Mouse (Mus musculus): ENCODE data around the gene Sox5.

The Sox5 gene

DNA sequence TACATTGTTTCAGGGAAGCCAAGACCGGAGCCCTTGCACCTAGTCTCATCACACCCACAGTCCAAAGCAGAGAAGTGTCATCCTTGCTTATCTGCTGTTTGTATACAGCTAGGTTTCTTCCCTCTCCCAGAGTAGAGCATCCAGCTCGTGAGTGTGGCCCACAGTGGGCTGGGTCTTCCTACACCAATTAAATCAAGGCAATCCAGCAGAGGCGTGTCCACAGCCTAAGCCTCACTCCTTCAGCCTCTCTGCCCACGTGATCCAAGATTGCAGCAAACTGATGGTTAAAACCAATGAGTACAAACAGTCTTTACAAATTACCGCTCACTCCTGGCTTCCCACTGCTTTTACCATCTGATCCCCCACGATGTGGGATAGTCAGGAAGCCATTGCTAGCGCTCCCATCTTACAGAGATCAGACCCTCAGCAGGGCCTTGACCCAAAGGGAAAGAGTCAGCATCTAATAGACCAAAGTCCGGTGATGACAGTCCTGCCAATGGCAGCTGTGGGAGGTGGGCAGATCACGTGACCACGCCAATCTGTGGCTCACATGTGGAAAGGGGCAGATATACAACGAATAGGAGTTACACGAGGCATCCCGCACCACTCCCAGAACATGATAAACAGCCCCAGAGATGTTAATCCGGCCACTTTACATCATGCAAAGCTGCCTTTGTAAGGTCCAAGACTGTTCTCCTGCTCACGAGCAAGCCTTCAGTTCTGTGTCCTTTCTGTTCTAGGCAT, 9.4 kb downstream of the Sox5 start:
- no peak for DNase-seq (ENCODE audit: low spot score)

DNA sequence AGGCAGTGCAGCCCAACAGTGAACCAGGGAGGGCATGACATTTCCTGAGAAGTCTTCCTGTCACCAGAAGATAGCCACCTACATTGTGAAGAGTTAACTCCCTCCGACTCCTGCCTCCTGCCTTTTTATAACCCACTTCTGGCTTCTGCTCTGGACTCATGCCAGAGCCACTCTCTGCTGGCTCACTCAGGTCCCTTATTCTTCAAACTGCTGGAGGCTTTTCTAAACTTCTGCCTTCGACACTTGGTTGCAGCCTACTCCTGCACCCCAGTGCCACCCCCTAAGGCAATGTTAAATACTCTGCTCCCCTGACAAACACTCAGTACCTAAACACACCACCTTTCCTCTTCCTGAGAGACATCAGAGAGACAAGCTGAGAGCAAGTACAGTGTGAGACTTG, 12.7 kb downstream of the Sox5 start:
- DNase-seq (ENCODE audit: low spot score) = no peak

DNA sequence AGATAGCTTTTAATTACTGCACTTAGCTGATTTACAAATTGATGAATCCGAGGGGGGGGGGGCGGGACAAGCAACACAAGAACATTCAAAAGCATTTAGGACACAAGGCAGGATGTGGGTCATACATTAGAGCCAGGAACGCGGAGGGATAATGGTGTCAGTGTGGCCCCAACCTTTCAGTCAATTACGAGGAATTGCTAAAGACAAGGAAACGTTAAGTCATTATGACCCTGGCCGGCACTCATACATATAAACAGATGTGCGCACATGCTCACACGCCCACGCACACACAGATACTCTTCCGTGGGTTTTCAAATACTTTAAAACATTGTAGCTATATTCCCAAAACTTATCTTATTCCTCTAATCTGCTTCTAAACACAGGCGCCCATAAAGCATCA, 19.9 kb downstream of the Sox5 start:
- DNase-seq (ENCODE audit: low spot score) = no peak

DNA sequence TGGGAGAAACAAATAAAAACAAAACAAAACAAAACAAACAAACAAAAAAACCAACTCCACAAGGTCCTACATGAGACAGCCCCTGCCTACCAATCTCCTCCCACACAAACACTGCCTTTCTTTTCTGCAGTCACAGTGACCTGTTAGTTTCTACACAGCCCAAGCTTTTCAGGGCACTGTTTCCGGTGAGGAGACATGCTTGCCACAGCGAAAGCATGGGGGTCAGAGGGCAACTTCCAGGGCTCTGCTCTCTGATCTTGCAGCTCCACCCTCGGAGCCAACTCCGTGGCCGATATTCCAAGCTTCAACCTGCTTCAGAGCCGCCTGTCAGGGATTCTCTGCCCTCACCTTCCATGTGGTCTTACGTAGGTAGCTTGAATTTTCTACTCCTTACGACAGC, 22.6 kb downstream of the Sox5 start:
- DNase-seq (ENCODE audit: low spot score) = no peak

DNA sequence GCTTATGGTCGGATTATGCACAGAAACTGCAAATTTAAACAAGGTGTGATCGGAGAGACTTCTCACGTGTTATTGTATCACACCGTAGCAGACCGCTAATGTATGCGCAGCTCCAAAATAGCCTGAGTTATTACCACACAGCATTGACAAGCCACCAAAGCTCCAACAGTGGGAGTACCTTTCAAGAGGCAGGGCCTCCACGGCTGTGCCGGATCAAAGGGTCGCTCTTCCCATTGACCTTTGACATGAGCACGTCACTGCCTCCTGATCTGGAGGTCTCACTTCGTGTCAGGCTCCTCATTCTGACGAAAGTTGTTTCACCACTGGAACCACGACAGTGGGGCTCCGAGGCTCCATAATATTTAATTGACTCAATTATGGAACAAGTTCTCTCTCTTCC, 24.4 kb downstream of the Sox5 start:
- DNase-seq (ENCODE audit: low spot score) = no peak

DNA sequence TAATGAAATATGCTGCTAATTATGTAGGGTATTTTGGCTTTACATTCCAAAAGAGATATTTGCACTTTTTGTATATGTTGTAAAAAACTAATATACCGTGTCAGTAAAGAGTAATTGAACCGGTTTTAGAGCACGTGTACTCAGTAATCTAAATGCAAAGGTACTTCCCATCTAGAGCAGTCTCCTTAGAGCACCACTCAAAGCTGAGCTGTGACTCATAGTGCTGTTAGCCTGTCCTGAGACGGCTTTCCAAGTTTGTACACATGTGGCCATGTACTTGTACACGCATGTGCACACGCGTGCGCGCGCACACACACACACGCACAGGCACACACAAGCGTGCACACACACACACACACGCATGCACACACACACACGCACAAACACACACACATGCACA, 25.3 kb downstream of the Sox5 start:
- DNase-seq (ENCODE audit: low spot score) = no peak

DNA sequence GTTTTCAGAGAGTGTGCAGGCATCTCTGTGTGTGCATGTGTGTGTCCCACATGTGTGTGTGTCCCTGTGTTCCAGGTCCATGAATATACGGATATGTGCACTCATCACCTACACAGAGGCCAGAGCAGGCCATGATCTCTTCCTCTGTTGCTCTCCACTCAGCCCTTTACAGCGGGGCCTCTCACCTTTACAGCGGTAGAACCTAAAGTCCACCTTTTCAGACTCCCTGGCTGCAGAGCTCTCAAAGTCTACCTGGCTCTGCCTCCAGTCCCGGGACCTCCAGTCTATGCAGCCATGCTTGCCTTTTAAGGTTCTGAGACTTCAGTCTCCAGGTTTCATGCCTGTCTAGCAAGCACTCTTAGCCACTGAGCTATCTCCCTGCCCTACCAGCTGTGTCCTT, 26.5 kb downstream of the Sox5 start:
- no peak for DNase-seq (ENCODE audit: low spot score)

DNA sequence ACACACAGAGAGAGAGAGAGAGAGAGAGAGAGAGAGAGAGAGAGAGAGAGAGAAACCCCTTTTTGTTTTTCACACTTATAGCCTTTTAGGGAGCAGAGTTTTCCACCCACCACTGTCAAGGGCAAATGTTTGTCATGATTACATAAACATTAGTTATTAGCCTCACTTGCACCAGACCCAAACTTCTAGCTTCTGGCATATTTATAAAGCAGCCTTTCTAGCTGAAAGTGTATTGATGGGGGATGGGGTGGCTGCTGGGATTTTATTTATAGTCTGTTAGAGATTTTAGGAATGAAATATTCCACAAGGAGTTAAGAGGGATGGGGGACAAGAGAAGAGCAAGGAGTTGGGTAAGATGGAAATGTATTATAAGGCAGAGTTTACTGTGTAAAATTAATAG, 27.4 kb downstream of the Sox5 start:
- no peak for DNase-seq (ENCODE audit: low spot score)

DNA sequence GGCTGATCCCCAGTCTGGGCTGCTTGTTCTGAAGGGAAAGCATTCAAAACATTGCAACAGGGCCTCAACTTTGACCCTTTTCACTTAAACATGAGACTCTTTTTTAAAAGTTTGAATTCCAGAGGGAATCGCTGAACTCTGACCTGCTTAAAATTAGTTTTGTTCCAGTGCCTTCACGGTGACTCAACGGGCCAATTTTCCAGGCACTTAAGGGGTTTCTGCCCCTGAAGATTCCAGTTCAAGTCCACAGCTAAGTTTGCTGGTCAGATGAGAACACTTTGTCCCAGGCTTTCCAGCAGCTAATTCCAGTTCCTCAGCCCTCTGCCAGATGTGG, 27.8 kb downstream of the Sox5 start:
- DNase-seq (ENCODE audit: low spot score) = no peak

DNA sequence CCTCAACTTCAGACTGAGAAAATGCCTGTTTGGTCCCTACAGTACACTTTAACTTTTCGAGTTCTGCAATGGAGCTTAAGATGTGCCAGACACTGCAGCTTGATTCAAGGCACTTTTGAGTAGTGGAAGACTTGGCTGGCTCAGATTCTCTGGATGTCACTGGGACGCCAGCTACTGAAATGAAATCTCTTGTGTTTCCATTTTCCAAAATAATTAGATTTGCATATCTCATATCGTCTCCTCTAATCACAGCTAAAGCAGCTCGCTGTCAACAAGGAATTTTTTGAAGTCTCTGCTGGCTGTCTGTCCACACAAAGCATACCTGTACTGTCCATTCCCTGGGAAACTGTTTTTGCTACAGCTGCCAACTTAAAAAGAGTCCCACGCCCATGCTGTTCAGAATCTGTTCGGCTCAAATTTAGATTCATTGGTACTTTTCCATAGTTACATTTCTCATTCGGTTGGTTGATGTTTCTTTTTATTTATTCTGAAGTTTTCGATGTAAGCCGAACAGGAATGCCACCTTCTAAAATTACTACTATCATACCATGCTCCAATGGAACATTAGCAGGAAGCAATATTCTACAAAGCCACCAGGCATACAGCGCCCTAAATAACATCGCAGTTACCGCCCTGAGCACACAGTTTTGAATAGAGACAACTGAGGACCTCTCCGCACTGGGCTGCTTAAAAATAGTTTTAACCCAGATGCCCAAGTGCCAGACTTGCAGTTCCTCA, 28.4 kb downstream of the Sox5 start:
- no peak for DNase-seq (ENCODE audit: low spot score)

DNA sequence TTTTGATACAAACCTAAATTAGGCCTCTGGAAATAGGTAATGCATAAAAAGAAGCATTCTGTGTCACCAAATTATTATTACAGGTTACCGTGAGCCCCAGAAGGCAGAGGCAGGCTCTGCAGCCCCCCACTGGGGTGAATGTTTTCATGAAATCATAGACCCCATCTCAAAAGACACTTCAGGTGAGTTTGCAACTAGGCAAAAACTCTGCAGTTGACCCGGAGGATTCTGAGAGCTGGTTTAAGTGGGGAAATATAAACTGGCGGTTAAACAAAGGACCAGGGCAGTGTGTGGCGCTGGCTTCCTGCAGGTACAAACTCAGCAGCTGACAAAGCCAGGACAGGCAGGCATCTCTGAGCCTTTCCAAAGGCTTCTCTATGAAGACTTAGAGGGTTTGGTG, 30.2 kb downstream of the Sox5 start:
- no peak for DNase-seq (ENCODE audit: low spot score)

DNA sequence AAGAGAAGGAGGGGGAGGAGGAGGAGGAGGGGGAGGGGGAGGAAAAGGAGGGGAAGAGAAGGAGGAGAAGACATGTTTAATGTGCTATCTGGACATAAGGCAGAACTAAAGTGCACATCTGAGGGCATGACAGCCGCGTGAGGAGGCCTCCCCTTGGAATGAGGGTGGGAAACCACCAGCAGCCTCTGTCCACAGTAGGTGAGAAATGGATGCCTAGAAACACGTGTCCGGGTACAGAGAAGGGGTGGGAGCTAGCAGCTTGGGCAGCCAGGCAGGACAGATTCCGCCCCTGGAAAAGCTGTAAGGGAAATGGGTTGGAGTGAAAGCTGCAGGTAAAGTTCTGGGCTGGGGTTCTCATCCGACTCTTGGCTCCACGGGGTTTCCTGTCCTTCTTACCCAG, 31.6 kb downstream of the Sox5 start:
- DNase-seq (ENCODE audit: low spot score) = no peak

DNA sequence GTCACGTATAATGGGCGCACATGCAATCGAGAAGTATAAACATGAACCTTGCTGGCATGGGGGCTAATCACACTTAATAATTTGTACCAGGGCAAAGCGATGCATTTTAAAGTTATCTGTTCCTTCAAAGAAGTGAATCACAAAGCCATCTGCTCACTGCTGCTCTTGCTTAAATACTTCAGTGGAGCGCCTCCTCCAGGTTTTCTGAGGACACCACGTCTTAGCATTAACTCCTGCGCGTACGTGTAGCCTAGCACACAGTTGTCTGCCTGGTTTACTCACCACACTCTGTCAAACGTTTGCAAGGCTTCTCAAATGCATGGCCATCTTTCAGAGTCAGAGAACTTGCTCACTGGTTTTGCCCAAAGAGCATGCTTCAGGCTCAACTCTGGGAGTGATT, 35.3 kb downstream of the Sox5 start:
- DNase-seq (ENCODE audit: low spot score) = no peak

DNA sequence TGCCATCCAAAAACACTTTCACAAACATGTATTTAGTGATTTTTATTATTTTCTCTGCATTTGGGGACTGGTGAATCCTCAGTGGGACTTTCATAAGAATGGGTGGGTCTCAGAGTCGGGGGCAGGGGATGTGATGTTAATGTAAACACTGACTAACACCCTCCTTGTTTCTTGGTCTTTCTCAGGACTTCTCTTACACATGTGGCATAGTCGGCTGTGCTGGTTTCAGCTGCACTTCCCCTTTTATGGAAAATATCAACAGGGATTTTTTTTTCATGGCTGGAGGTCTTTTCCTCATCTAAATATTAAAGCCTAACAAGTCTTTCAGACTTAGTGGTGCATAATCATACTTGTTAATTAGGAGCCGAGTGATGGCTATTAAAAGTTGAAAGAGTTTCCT, 39.2 kb downstream of the Sox5 start:
- DNase-seq (ENCODE audit: low spot score) = no peak

DNA sequence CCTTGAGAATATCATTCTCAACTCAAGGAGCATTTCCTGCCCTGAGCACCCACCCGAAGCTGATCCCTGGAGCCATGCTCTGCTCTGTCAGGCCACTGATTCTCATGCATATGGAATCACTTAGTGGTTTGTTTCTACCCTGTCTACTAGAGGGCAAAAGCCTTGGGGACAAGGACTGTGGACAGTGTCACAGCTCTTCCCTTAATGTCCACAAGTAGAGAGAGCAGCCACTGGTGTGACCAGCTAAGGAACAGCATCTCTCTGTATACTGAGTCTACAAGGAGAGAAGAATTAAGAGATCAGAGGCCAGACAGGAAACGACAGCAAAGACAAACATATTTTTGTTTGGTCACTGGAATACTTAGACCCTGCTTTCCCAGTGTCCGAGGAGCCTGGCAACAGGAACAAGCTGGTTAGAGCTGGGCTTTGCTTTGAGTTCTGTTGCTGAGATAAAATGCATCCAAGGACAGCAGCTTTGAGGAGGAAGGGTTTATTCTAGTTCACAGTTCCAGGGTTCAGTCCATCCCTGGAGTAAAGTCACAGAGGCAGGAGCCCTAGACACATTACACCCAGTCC, 40.6 kb downstream of the Sox5 start:
- DNase-seq (ENCODE audit: low spot score) = no peak

DNA sequence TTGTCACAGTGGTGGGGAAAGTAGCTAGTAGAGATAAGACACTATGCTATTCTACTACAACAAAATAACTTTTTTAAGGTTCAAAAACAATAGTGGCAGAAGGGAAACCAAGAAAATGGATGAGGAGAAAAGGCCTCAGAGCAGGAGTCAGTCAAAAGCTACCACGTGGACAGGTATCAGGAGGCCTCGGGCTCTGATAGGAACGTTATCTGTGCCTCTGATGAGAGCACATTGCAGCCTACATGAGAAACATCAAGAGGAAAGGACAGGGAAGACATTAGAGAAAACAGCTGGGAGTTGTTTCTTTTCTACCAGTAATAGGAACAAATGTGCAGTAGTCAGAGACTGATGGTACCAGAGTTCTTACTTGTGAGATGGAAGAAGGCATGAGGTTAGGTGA, 41.4 kb downstream of the Sox5 start:
- no peak for DNase-seq (ENCODE audit: low spot score)

DNA sequence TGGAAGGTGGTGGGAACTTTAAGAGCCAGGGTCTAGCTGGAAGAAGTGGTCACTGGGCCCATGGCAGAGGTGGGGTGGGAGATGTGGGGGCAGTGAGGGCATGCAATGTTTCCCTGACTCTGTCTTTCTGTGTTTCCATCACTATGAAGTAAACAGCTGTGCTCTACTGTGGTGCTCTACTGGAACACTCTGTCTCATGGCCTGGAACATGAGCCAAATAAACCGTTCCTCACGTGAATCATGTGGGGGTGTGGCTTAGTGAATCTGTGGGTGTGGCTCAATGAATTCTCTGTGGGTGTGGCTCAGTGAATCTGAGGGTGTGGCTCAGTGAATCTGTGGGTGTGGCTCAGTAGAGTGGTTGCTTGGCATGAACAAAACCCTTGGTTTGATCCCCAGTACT, 42.0 kb downstream of the Sox5 start:
- DNase-seq (ENCODE audit: low spot score) = no peak

DNA sequence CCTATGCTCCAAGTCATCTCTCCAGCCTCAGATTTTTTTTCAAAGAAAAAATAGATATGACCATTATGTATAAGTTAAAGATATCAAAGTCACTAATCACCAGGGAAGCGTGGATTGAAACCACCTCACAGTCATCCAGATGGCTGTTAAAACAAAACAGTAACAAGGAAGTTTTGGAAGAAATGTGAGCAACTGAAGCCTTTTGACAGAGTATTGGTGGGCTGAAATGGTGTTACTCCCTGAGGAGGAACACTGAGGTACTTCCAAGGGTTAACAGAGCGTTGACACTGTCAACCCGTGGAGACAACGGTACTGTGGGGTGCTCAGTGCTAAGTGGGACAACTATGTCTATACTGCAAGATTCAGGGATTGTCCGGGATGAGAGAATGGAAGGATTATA, 44.0 kb downstream of the Sox5 start:
- DNase-seq (ENCODE audit: low spot score) = no peak

DNA sequence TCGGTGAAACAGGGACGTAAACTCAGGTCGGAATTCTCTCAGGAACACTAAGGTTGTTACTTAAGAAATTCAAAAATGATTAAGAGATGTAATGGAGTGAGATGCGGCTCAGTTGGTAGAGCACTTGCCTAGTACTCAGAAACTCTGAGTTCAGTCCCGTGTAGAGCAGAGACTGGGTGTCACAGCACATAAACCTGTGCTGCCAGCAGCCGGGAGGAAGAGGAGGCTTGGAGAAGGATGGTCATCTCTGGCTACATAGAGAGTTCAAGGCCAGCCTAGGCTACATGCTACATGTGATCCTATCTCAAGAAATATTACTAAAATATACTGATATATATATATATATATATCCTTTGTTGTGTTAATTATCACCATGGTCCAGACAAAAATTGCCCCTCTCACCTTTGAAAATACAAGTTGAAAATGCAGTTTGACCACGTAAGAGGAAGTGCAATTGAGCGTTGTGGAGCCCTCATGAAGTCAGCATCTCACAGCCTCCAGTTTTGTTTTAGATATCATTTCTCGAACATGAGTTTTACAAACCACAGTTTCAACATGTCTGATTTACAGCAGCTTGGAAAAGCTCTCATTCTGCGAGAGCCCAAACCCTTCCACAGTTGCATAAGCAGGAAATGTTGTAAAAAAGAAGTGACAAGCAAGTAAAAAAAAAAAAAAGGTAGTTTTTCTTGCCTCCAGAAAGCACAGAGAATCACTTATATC, 50.4 kb downstream of the Sox5 start:
- no peak for DNase-seq (ENCODE audit: low spot score)

DNA sequence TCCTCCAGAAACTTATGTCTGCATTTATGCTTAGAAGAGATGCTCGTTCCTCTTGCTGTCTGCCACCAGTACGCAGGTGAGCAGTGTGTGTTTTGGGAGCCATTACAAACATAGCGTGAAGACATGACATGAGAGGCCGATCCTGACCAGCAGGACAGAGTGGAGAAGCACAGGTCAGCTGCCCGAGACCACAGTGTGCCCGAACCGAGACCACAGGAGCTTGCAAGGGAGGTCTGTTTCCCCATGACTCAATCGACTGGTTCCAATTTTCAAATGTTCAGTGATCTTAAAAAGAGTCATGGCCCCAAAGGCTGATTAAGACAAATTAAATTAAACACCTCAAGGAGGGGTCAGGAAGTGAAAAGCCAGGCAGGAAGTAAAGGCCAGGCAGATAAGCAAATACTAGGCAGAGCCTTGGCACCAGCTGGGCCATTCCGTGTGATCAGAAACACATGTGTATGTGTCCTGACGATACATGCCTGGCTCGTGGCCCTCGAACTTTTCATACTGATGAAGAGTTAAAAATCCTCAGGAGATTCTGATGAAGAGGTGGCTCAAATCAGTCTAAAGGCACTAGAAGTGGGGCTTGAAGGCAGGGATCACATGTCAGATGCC, 58.1 kb downstream of the Sox5 start:
- no peak for DNase-seq (ENCODE audit: low spot score)

DNA sequence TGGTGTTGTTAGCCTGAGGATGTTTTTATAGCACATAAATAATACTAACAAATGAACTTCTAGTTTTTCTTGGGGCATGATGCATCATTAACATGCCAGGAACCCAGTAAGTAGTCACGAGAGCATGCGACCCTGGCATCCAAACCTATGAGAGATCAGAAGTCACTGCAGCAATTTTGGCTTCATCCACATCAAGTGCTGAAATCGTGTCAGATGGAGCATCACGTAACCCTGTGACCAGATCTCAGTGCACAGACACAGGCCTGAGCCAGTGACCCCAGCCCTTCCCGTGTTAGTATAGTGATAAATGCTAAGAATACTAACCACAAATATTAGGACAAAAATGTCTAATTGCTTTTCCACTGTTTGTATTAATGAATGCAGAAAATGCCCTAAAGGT, 58.8 kb downstream of the Sox5 start:
- DNase-seq (ENCODE audit: low spot score) = no peak

DNA sequence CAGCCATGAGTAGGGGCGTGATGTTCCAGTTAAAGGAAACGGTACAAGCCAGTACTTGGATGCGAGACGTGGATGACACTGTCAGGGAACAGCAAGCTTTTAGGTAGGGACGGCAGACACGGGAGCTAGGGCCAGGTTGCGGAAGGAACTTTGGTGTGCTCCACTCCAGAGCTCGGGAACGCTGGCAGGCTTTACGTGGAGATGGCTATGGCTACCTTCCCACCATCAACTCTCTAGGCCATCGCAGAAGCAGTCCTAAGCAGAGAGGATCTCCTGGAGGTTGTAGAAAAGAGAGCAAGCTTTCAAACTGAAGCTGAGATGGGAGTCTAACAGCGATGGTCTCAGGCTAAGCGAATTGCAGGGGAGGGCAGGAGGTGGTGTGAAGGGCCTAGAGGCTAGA, 60.9 kb downstream of the Sox5 start:
- no peak for DNase-seq (ENCODE audit: low spot score)

DNA sequence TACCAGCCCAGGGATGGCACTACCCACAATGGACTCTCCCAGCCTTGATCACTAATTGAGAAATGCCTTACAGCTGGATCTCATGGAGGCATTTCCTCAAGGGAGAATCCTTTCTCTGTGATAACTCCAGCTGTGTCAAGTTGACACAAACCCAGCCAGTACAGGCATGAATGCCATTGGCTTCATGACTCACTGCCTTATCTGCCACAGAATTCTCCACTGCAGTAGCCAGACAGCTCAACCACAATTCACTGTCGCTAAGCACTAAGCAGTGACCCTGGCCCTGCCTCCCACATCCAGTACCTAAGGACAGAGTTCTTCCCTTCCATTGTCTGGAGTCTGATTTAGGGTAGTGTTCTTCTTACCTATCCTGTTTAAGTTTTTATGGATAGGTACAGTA, 65.4 kb downstream of the Sox5 start:
- no peak for DNase-seq (ENCODE audit: low spot score)

All from urinary bladder, postnatal 10 days (tissue).